ENCODE assay signal across 8 mouse cellular contexts in genomic region chr17:75004820-75005219, GRCm38 (mm10). TPM values are rescaled to one million over a fixed set of nuclear protein-coding genes. Genes with fewer than 3 reads are reported as not detected.
DNase-seq lines count a peak whose midpoint lies in the region; ATAC-seq and TF ChIP-seq lines count a peak whose summit lies in the region.

No protein-coding gene starts in this region.

- in situ Hi-C loops in Patski (cut with MboI; ENCODE audit: low pct_unique_long_range_greater_than_20kb): loop anchor here (5.0 to 10.0 kb wide), 3 partner anchors 128 to 270 kb away; no protein-coding TSS in a partner anchor

- DNase-seq in Patski (ENCODE audit: low read depth, low spot score): no peak
- peak; percentile 55 to 64 for DNase-seq in cerebellum, postnatal 36 days
- DNase-seq in gastrocnemius, postnatal 10 days: peak; percentile 87
- peak; percentile 79 for DNase-seq in hindlimb bud, embryonic 11.5 days (ENCODE audit: extremely low spot score, low read depth, low spot score)
- peak; percentile 63 to 71 for DNase-seq in left cerebral cortex, postnatal 25 days (ENCODE audit: low spot score in 2 of 2)
- peak; percentile 91 for DNase-seq in right cerebral cortex, postnatal 4 days

- ATAC-seq in Patski: peak; percentile 63
- ATAC-seq in megakaryocyte-erythroid progenitor cell, adult 5-6 weeks (replicated peaks; ENCODE audit: low FRiP score, low TSS enrichment, poor library complexity, severe bottlenecking): peak; percentile 79
- ATAC-seq in inflammation-experienced regulatory T-cells, adult 6 months: no peak

- intact Hi-C loops in left cerebral cortex, postnatal 25 days (cut with DNase I): loop anchor here (1.0 to 10.0 kb wide), 3 partner anchors 82 to 270 kb away; no protein-coding TSS in a partner anchor

- POLR2A ChIA-PET in Patski (lab: Charles Lee): interaction anchor here (0.7 to 1.5 kb wide), 4 partner anchors 13 to 195 kb away, joined by 3 to 9 read pairs (median 4); no protein-coding TSS in a partner anchor

- no peaks in the 10 kb centered on the region for H3K27me3 ChIP-seq in Patski

- CTCF ChIA-PET in Patski (lab: Charles Lee): interaction anchor here (0.7 to 4.4 kb wide), 18 partner anchors 11 to 272 kb away, joined by 3 to 34 read pairs (median 4); no protein-coding TSS in a partner anchor

- peak; percentile 96 for TF ChIP-seq CTCF in Patski (IDR thresholded peaks at IDR 0.05)

RNA-seq across cellular contexts. Expression of gene Ltbp1, which starts 0.5 kb away (rescaled TPM):
- 174 TPM for polyA plus RNA-seq in Patski (2021)
- total RNA-seq in gastrocnemius, postnatal 10 days (2021): 10 to 100 TPM; 24.6 to 29.1 TPM
- 1 to 10 TPM; 8.9 to 9.1 TPM for total RNA-seq in left cerebral cortex, postnatal 25 days (2021)
- total RNA-seq in megakaryocyte-erythroid progenitor cell, adult 5-6 weeks (2014; fragmentation: Nextera tagmentation): 2.8 and 3.3 TPM in 2 replicates
- 2.7 and 3.1 TPM in 2 replicates for total RNA-seq in megakaryocyte-erythroid progenitor cell, adult 5-6 weeks (2017)
- not detected for polyA plus RNA-seq in inflammation-experienced regulatory T-cells, adult 6 months (2017; shearing (Covaris generic))
